Mouse (Mus musculus) embryo, embryonic 11.5 days (tissue): ENCODE measurements around the gene Olfr1201.

ENCODE experiments used
- DNase-seq: peaks from one replicate; pipeline ENCODE4 v3.0.0-alpha.2; 2012; ENCODE audit warnings: low read depth, low spot score

Olfr1201 gene

DNA sequence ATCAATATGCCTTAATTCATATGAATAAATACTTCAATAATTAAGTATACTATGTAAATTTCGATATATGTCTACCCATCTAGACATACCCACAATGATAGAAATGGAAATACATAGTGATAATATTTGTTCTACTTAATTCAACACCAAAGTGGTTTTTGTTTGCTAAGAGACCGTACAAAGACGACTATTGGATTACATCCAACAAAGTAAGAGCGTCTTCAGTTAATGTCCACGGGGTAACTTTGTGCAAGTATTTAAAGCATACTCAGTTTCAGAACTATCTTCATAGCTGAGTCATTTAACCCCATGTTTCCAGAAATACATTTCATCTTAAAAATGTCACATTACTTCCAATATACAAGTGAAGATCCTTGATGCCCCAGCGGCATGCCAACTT is at the start of gene Olfr1201:
Gene Olfr1201 (plus strand): TSS at position 301 of the 400 bp plus-strand sequence.
- DNase-seq: no peak

- no peak for DNase-seq
These were observed 49.5 kb upstream of the Olfr1201 start for GRCm38 (mm10) chr2:88743379-88743778.

DNA sequence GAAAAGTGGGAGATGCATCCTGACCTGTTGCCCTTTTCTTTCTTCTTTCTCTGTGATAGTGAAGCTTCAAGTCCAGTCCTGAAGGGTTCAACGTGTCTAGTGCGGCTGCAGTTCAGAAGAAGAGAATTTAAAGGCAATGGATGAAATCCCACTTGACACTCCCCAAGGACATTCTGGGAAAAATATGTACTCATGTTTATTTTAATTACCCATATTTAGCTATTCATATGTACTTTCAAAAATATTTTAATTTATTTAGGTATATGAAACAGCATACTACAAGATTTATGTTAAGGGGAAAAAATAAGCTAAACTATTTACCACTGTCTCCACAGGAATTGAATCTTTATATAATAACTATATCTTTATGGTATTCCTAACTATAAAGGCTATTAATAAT is 41.6 kb upstream of the Olfr1201 start, which contains the start of gene Olfr1198:
Gene Olfr1198 (minus strand): TSS at position 101 of the 400 bp plus-strand sequence.
- DNase-seq: no peak

GRCm38 (mm10) chr2:88760369-88760768 is 32.5 kb upstream of the Olfr1201 start, which contains the start of gene Olfr1199:
Gene Olfr1199 (minus strand): TSS chr2:88760469.
- no peak for DNase-seq

DNA sequence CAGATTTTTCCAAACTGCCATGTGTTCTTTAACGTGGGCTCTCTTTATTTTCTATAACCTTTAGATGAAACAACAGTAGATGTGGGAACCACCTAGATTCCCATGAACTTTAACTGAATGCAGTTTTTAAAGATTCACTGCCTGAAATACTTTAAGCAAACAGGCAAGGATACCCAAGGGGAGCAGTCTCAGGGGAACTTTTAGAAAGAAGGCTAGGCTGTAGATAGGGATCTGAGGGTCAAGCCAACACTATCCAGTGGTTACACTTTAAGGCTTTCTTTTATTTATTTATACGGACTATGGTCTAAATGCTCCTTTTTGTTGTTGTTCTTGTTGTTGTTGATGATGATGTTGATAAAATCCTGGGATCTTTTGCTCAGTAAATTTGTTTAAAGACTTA is 22.4 kb upstream of the Olfr1201 start, which contains the start of gene Olfr1200:
Gene Olfr1200 (minus strand): TSS at position 101 of the 400 bp plus-strand sequence.
- no peak for DNase-seq

GRCm38 (mm10) chr2:88814196-88814595 is 21.4 kb downstream of the Olfr1201 start, which contains the start of gene Olfr1202:
Gene Olfr1202 (plus strand): TSS chr2:88814496.
- DNase-seq: no peak

GRCm38 (mm10) chr2:88829437-88829836 is 36.6 kb downstream of the Olfr1201 start, which contains the start of gene Olfr1205:
Gene Olfr1205 (plus strand): TSS chr2:88829737.
- DNase-seq: no peak

DNA sequence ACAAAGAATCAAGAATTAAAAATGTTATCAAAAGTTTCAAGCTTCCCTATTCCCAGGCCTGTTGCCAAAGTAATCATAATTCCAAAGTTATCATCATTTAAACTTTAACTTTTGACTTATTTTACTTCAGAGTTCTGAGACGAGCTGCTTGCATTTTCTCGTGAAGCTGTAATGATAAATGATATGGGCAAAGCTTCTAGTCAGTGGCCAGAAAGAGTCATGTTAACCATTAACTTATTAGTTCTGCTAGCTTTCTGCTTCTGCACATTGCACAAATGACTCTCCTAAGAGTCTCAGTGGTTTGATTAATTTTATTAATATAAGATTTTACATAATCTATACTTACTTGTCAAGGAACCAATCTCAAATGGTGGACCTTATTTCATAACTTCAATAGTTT is 45.6 kb downstream of the Olfr1201 start:
- DNase-seq: no peak
